Mouse (Mus musculus) CH12.LX (cell line): ENCODE results near the gene Dtnbp1. TPM values are rescaled to one million over a fixed set of nuclear protein-coding genes. Genes with fewer than 3 reads are reported as not detected.

Source experiments
- DNase-seq: peaks from one replicate; pipeline ENCODE4 v3.0.0-alpha.2; 2013; ENCODE audit errors: extremely low read depth
- H3K27ac ChIP-seq: 2 replicates; pipeline ENCODE4 v1.5.1; 2012; ENCODE audit warnings: low read depth, mild to moderate bottlenecking, control low read depth, moderate library complexity; ENCODE audit not compliant: insufficient read depth
- H3K27me3 ChIP-seq: replicated peaks from 2 replicates; pipeline ENCODE3; 2012; ENCODE audit warnings: inconsistent platforms
- H3K36me3 ChIP-seq, 2 experiments: replicated peaks in 1 of 2; 2 replicates each; pipeline versions ENCODE3 to v1.6.1; 2012; ENCODE audit warnings: inconsistent platforms in 1 of 2, low read length in 1 of 2, mild to moderate bottlenecking in 1 of 2, mixed read lengths in 1 of 2, moderate library complexity in 1 of 2; ENCODE audit not compliant: control insufficient read depth in 1 of 2, insufficient read depth in 1 of 2
- H3K4me1 ChIP-seq, 2 experiments: 2 replicates each; pipeline ENCODE4 v1.6.1; 2012; ENCODE audit warnings: inconsistent platforms in 1 of 2, moderate library complexity in 1 of 2; ENCODE audit not compliant: insufficient read depth in 2 of 2, control insufficient read depth in 1 of 2
- H3K4me2 ChIP-seq: 2 replicates; pipeline ENCODE4 v1.6.1; 2012; ENCODE audit warnings: low read depth, mild to moderate bottlenecking, control low read depth; ENCODE audit not compliant: poor library complexity, insufficient read depth, severe bottlenecking
- H3K4me3 ChIP-seq, 3 experiments: fragments of 150-350 bp in 1 of 3; sonication (generic) in 1 of 3; replicated peaks in 1 of 3; 2 replicates each; pipeline versions ENCODE3 to v1.5.1; 2011 to 2012; ENCODE audit warnings: low read depth in 2 of 3, low read length in 2 of 3, mild to moderate bottlenecking in 2 of 3, moderate library complexity in 2 of 3, control low read depth in 1 of 3, improper control_type of control experiment in 1 of 3, inconsistent platforms in 1 of 3, mixed read lengths in 1 of 3; ENCODE audit not compliant: poor library complexity in 1 of 3
- H3K79me2 ChIP-seq: replicated peaks from 2 replicates; pipeline ENCODE4 v1.6.1; 2012; ENCODE audit warnings: mild to moderate bottlenecking, moderate library complexity; ENCODE audit not compliant: control insufficient read depth, poor library complexity, insufficient read depth, severe bottlenecking; ENCODE audit errors: extremely low read depth
- H3K9ac ChIP-seq: 2 replicates; pipeline ENCODE4 v1.6.1; 2012; ENCODE audit warnings: low read depth, mild to moderate bottlenecking, control low read depth, moderate library complexity; ENCODE audit not compliant: insufficient read depth
- H3K9me3 ChIP-seq: replicated peaks from 2 replicates; pipeline ENCODE3; 2012; ENCODE audit warnings: low read length, inconsistent platforms, mixed read lengths
- BHLHE40 ChIP-seq: IDR thresholded peaks from 2 replicates; pipeline ENCODE4 v1.6.1; 2011; ENCODE audit warnings: mild to moderate bottlenecking, low read depth, low read length, improper control_type of control experiment
- CHD1 ChIP-seq: IDR thresholded peaks from 2 replicates; pipeline ENCODE4 v1.6.1; 2012; ENCODE audit warnings: low read depth, low read length, improper control_type of control experiment, inconsistent platforms
- CHD2 ChIP-seq: IDR thresholded peaks from 2 replicates; pipeline ENCODE4 v1.6.1; 2011; ENCODE audit warnings: low read length, improper control_type of control experiment
- CTCF ChIP-seq, 2 experiments: IDR thresholded peaks in 1 of 2; conservative IDR thresholded peaks in 1 of 2; 2 replicates each; pipeline ENCODE4 v1.5.1; 2011 to 2012; ENCODE audit warnings: low read depth in 2 of 2, low read length in 2 of 2, improper control_type of control experiment in 1 of 2, inconsistent platforms in 1 of 2, mild to moderate bottlenecking in 1 of 2, moderate library complexity in 1 of 2
- E2F4 ChIP-seq: IDR thresholded peaks from 2 replicates; pipeline ENCODE4 v1.6.1; 2011; ENCODE audit warnings: low read depth, low read length, improper control_type of control experiment; ENCODE audit not compliant: insufficient replicate concordance
- ELF1 ChIP-seq: IDR thresholded peaks from 2 replicates; pipeline ENCODE4 v1.6.1; 2014; ENCODE audit warnings: low read depth, mild to moderate bottlenecking, inconsistent platforms, low read length, improper control_type of control experiment
- EP300 ChIP-seq: IDR thresholded peaks from 2 replicates; pipeline ENCODE4 v1.6.1; 2011; ENCODE audit warnings: low read length, improper control_type of control experiment
- ETS1 ChIP-seq: conservative IDR thresholded peaks from 2 replicates; pipeline ENCODE4 v1.6.1; 2012; ENCODE audit warnings: low read depth, mild to moderate bottlenecking, inconsistent platforms, low read length, improper control_type of control experiment, moderate library complexity
- GABPA ChIP-seq: IDR thresholded peaks from 2 replicates; pipeline ENCODE4 v1.6.1; 2012; ENCODE audit warnings: low read depth, low read length, improper control_type of control experiment, inconsistent platforms; ENCODE audit not compliant: insufficient replicate concordance
- HCFC1 ChIP-seq: IDR thresholded peaks from 2 replicates; pipeline ENCODE4 v1.6.1; 2012; ENCODE audit warnings: low read depth, mild to moderate bottlenecking, inconsistent platforms, low read length, improper control_type of control experiment
- IRF4 ChIP-seq: IDR thresholded peaks from 2 replicates; pipeline ENCODE4 v1.6.1; 2014; ENCODE audit warnings: low read depth, mild to moderate bottlenecking, inconsistent platforms, low read length, improper control_type of control experiment
- JUN ChIP-seq: IDR thresholded peaks from 2 replicates; pipeline ENCODE4 v1.6.1; 2011; ENCODE audit warnings: low read depth, mild to moderate bottlenecking, low read length, improper control_type of control experiment, moderate library complexity; ENCODE audit not compliant: insufficient read depth
- JUND ChIP-seq: conservative IDR thresholded peaks from 2 replicates; pipeline ENCODE4 v1.6.1; 2011; ENCODE audit warnings: low read depth, low read length, improper control_type of control experiment
- KAT2A ChIP-seq: IDR thresholded peaks from 2 replicates; pipeline ENCODE4 v1.6.1; 2012; ENCODE audit warnings: low read length, improper control_type of control experiment, inconsistent platforms; ENCODE audit not compliant: insufficient replicate concordance
- MAFK ChIP-seq: IDR thresholded peaks from 2 replicates; pipeline ENCODE4 v1.6.1; 2011; ENCODE audit warnings: low read length, improper control_type of control experiment; ENCODE audit not compliant: insufficient replicate concordance
- MAX ChIP-seq: IDR thresholded peaks from 2 replicates; pipeline ENCODE4 v1.6.1; 2011; ENCODE audit warnings: low read length, improper control_type of control experiment
- MAZ ChIP-seq: IDR thresholded peaks from 2 replicates; pipeline ENCODE4 v1.6.1; 2012; ENCODE audit warnings: low read depth, mild to moderate bottlenecking, inconsistent platforms, low read length, improper control_type of control experiment, moderate library complexity
- MEF2A ChIP-seq: IDR thresholded peaks from 2 replicates; pipeline ENCODE4 v1.6.1; 2014; ENCODE audit warnings: low read depth, mild to moderate bottlenecking, inconsistent platforms, low read length, improper control_type of control experiment, borderline replicate concordance
- MXI1 ChIP-seq: IDR thresholded peaks from 2 replicates; pipeline ENCODE4 v1.6.1; 2011; ENCODE audit warnings: mild to moderate bottlenecking, low read depth, low read length, improper control_type of control experiment
- MYC ChIP-seq: IDR thresholded peaks from 2 replicates; pipeline ENCODE4 v1.6.1; 2011; ENCODE audit warnings: low read depth, mild to moderate bottlenecking, improper control_type of control experiment, low read length
- NELFE ChIP-seq: IDR thresholded peaks from 2 replicates; pipeline ENCODE4 v1.6.1; 2011; ENCODE audit warnings: low read depth, low read length, improper control_type of control experiment
- NRF1 ChIP-seq: IDR thresholded peaks from 2 replicates; pipeline ENCODE4 v1.6.1; 2014; ENCODE audit warnings: low read depth, mild to moderate bottlenecking, inconsistent platforms, low read length, improper control_type of control experiment, moderate library complexity
- PAX5 ChIP-seq: IDR thresholded peaks from 2 replicates; pipeline ENCODE4 v1.6.1; 2012; ENCODE audit warnings: low read length, inconsistent platforms, mixed read lengths
- POLR2A ChIP-seq: IDR thresholded peaks from 2 replicates; pipeline ENCODE4 v1.6.1; 2011; ENCODE audit warnings: low read depth, mild to moderate bottlenecking, improper control_type of control experiment, low read length
- POLR2AphosphoS2 ChIP-seq: IDR thresholded peaks from 2 replicates; pipeline ENCODE4 v1.6.1; 2011; ENCODE audit warnings: low read depth, low read length, improper control_type of control experiment
- RAD21 ChIP-seq: IDR thresholded peaks from 2 replicates; pipeline ENCODE4 v1.6.1; 2011; ENCODE audit warnings: low read depth, mild to moderate bottlenecking, low read length, improper control_type of control experiment, moderate library complexity
- RCOR1 ChIP-seq: conservative IDR thresholded peaks from 2 replicates; pipeline ENCODE4 v1.6.1; 2012; ENCODE audit warnings: low read depth, mild to moderate bottlenecking, inconsistent platforms, low read length, improper control_type of control experiment
- SIN3A ChIP-seq: IDR thresholded peaks from 2 replicates; pipeline ENCODE4 v1.6.1; 2012; ENCODE audit warnings: low read length, improper control_type of control experiment, inconsistent platforms
- SMC3 ChIP-seq: IDR thresholded peaks from 2 replicates; pipeline ENCODE4 v1.6.1; 2011; ENCODE audit warnings: low read depth, low read length, improper control_type of control experiment
- TBP ChIP-seq: conservative IDR thresholded peaks from 2 replicates; pipeline ENCODE4 v1.6.1; 2011; ENCODE audit warnings: low read depth, low read length, improper control_type of control experiment
- TCF12 ChIP-seq: IDR thresholded peaks from 2 replicates; pipeline ENCODE4 v1.6.1; 2014; ENCODE audit warnings: low read depth, mild to moderate bottlenecking, inconsistent platforms, low read length, improper control_type of control experiment
- UBTF ChIP-seq: IDR thresholded peaks from 2 replicates; pipeline ENCODE4 v1.6.1; 2012; ENCODE audit warnings: low read depth, mild to moderate bottlenecking, inconsistent platforms, low read length, improper control_type of control experiment, moderate library complexity
- USF1 ChIP-seq: IDR thresholded peaks from 2 replicates; pipeline ENCODE4 v1.6.1; 2014; ENCODE audit warnings: low read depth, mild to moderate bottlenecking, inconsistent platforms, low read length, improper control_type of control experiment
- USF2 ChIP-seq: conservative IDR thresholded peaks from 2 replicates; pipeline ENCODE4 v1.6.1; 2011; ENCODE audit warnings: low read depth, low read length, improper control_type of control experiment
- ZC3H11A ChIP-seq: IDR thresholded peaks from 2 replicates; pipeline ENCODE4 v1.6.1; 2012; ENCODE audit warnings: low read depth, mild to moderate bottlenecking, inconsistent platforms, low read length, improper control_type of control experiment
- ZKSCAN1 ChIP-seq: IDR thresholded peaks from 2 replicates; pipeline ENCODE4 v1.6.1; 2012; ENCODE audit warnings: low read depth, inconsistent platforms, low read length, improper control_type of control experiment, borderline replicate concordance
- ZMIZ1 ChIP-seq: IDR thresholded peaks from 2 replicates; pipeline ENCODE4 v1.6.1; 2012; ENCODE audit warnings: low read depth, mild to moderate bottlenecking, inconsistent platforms, low read length, improper control_type of control experiment
- ZNF384 ChIP-seq: IDR thresholded peaks from 2 replicates; pipeline ENCODE4 v1.6.1; 2012; ENCODE audit warnings: low read depth, low read length, improper control_type of control experiment, inconsistent platforms
- dilution Hi-C: fragments of 300-500 bp; cut with MboI; formaldehyde crosslinking; loops from 2 replicates; pipeline ENCODE4 v1.14.3; 2020; ENCODE audit warnings: low sequenced_read_pairs; ENCODE audit not compliant: extremely low pct_unique_long_range_greater_than_20kb, extremely low pct_ligation_motif_present
- in situ Hi-C: fragments of 300-500 bp; cut with MboI; formaldehyde crosslinking; loops from 3 replicates; pipeline ENCODE4 v1.14.3; 2019; ENCODE audit warnings: low sequenced_read_pairs, low pct_ligation_motif_present, low pct_unique_long_range_greater_than_20kb, mixed read lengths
- polyA plus RNA-seq: library from polyadenylated mRNA; unstranded; fragments of >175 nt; gene quantifications from 2 replicates; pipeline ENCODE4 v1.2.1, GENCODE M21; 2012; ENCODE audit warnings: low read depth; ENCODE audit not compliant: insufficient read length
- total RNA-seq, 2 experiments: library from RNA; depleted of rRNA; stranded (reverse); fragments of 300-350 nt in 1 of 2; fragments of >200 nt in 1 of 2; gene quantifications; 2 replicates each; pipeline ENCODE4 v1.2.3; 2012 to 2014

Dtnbp1 gene
- total and polyA plus RNA-seq, 3 experiments, result 32.4 to 69.2 (median 35.9) TPM

DNA sequence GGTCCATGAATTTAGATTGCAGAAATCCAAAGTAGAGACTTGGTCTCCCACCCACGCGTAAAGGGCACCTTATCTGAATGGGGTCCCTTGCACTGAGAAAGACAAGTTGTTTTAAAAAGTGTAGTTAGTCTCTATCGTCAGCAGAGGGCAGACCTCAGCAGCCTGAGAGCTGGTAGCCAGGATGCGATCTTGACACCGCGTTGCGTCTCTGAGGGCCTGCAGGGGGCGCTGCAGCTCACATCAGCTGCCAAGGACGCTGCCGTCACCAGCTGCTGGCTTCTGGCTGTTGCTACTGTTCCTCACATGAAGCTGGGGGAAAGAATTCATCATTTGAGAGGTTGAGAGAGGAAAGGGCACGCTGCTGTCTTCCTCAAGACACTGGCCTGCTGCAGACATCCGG is 28.9 kb upstream of the Dtnbp1 start:
- DNase-seq, result peak; percentile 92
- peaks cover 0 to 5% of the 10 kb centered on the region in 2 experiments; a peak in 1 of 4 replicates for H3K4me1 ChIP-seq
- dilution Hi-C loops, result no loop called here
- TF ChIP-seq POLR2AphosphoS2 (no peak), HCFC1 (no peak), NELFE (peak; percentile 63; the same call in 1 of the 2 replicates), MAFK (no peak), MAX (no peak), CHD1 (no peak), RCOR1 (no peak), POLR2A (no peak), SMC3 (peak; percentile 99), NRF1 (no peak), SIN3A (no peak), USF2 (no peak), EP300 (no peak), E2F4 (no peak), KAT2A (no peak), CTCF (conservative IDR thresholded peaks at IDR 0.05 in 1 of 2, IDR thresholded peaks at IDR 0.05 in 1 of 2; ENCODE audit: low read depth in 2 of 2, low read length in 2 of 2) (peak; percentile 86 to 100), ETS1 (no peak), BHLHE40 (peak; percentile 34; the same call in 1 of the 2 replicates), ZKSCAN1 (no peak), TCF12 (peak; percentile 70), ZNF384 (0 out of 2 replicates have a peak, but pooled peaks have one; percentile 19), ELF1 (peak; percentile 60), GABPA (no peak), MEF2A (no peak), RAD21 (peak; percentile 94), JUND (peak; percentile 47; the same call in 1 of the 2 replicates), PAX5 (no peak), MYC (peak; percentile 56; the same call in 1 of the 2 replicates), ZC3H11A (peak; percentile 76), JUN (no peak), IRF4 (peak; percentile 43; the same call in 1 of the 2 replicates), MXI1 (no peak), USF1 (no peak), ZMIZ1 (no peak), UBTF (no peak), TBP (no peak), CHD2 (no peak), MAZ (no peak)
- H3K4me3 ChIP-seq, result no peak overlapping the region
- H3K9ac ChIP-seq, result no peak overlapping the region
- H3K36me3 ChIP-seq, result no peaks in the 10 kb centered on the region
- H3K27me3 ChIP-seq, result no peaks in the 10 kb centered on the region
- H3K27ac ChIP-seq, result no peak overlapping the region
- H3K79me2 ChIP-seq, result no peaks in the 10 kb centered on the region
- peak overlapping the region; percentile 30; the same call in 1 of the 2 replicates for H3K4me2 ChIP-seq
- no peaks in the 10 kb centered on the region for H3K9me3 ChIP-seq
- in situ Hi-C loops, result loop anchor here (5.0 kb wide), 1 partner anchor 451 kb away; no protein-coding TSS in a partner anchor
